Mouse (Mus musculus) CH12F3 (cell line): ENCODE measurements around the gene H2-Eb2.
"Not testable (repeated sequence)": the region's sequence is repeated elsewhere in the genome, so short reads cannot be mapped to it uniquely, and the experiment has no call there.

Experiments
- in situ Hi-C: fragments of 300-500 bp; cut with MboI; formaldehyde crosslinking; loops from 2 replicates; pipeline ENCODE4 v1.14.3; 2020; ENCODE audit warnings: low sequenced_read_pairs

The H2-Eb2 gene

GRCm38 (mm10) chr17:34305380-34306030 is 20.0 kb upstream of the H2-Eb2 start, which contains the start of gene H2-Eb1:
H2-Eb1 (plus strand) TSS chr17:34305867.
- in situ Hi-C loops: no loop called here

- in situ Hi-C loops: no loop called here
These were observed 19.1 kb upstream of the H2-Eb2 start for GRCm38 (mm10) chr17:34306407-34306806.

GRCm38 (mm10) chr17:34307216-34307615 is 18.2 kb upstream of the H2-Eb2 start:
- in situ Hi-C loops: no loop called here

- in situ Hi-C loops: no loop called here
These were observed 17.3 kb upstream of the H2-Eb2 start for GRCm38 (mm10) chr17:34308161-34308560.

GRCm38 (mm10) chr17:34309225-34309624 is 16.2 kb upstream of the H2-Eb2 start:
- in situ Hi-C loops: no loop called here

- in situ Hi-C loops: no loop called here
These were observed 15.6 kb upstream of the H2-Eb2 start for GRCm38 (mm10) chr17:34309683-34310385.

GRCm38 (mm10) chr17:34310526-34310925 is 14.9 kb upstream of the H2-Eb2 start:
- in situ Hi-C loops: not testable (repeated sequence)

- in situ Hi-C loops: no loop called here
These were observed 13.3 kb upstream of the H2-Eb2 start for GRCm38 (mm10) chr17:34312185-34312584.

- in situ Hi-C loops: no loop called here
These were observed 12.1 kb upstream of the H2-Eb2 start for GRCm38 (mm10) chr17:34313393-34313792.

- in situ Hi-C loops: no loop called here
These were observed 11.2 kb upstream of the H2-Eb2 start for GRCm38 (mm10) chr17:34314286-34314685.

- in situ Hi-C loops: no loop called here
These were observed 10.0 kb upstream of the H2-Eb2 start for GRCm38 (mm10) chr17:34315512-34315911.

- in situ Hi-C loops: no loop called here
These were observed 8.8 kb upstream of the H2-Eb2 start for GRCm38 (mm10) chr17:34316697-34317096.

- in situ Hi-C loops: no loop called here
These were observed 8.2 kb upstream of the H2-Eb2 start for GRCm38 (mm10) chr17:34317275-34317674.

- in situ Hi-C loops: no loop called here
These were observed 908 bp downstream of the H2-Eb2 start for GRCm38 (mm10) chr17:34326373-34326772.

- in situ Hi-C loops: no loop called here
These were observed 4.3 kb downstream of the H2-Eb2 start for GRCm38 (mm10) chr17:34329807-34330206.

GRCm38 (mm10) chr17:34331200-34331599 is 5.7 kb downstream of the H2-Eb2 start:
- in situ Hi-C loops: no loop called here

- in situ Hi-C loops: no loop called here
These were observed 15.3 kb downstream of the H2-Eb2 start for GRCm38 (mm10) chr17:34340619-34341402.

- in situ Hi-C loops: no loop called here
These were observed 19.4 kb downstream of the H2-Eb2 start for GRCm38 (mm10) chr17:34344882-34345281.

GRCm38 (mm10) chr17:34345486-34345885 is 20.0 kb downstream of the H2-Eb2 start:
- in situ Hi-C loops: no loop called here

- in situ Hi-C loops: no loop called here
These were observed 20.6 kb downstream of the H2-Eb2 start for GRCm38 (mm10) chr17:34346041-34346440.

- in situ Hi-C loops: no loop called here
These were observed 22.3 kb downstream of the H2-Eb2 start for GRCm38 (mm10) chr17:34347606-34348308.
